Mouse (Mus musculus) heart, postnatal 0 days (tissue): ENCODE measurements around the gene Zfp865. TPM values are rescaled to one million over a fixed set of nuclear protein-coding genes. Genes with fewer than 3 reads are reported as not detected.

ENCODE experiments used
- ATAC-seq: fragments of 200-750 bp; cut with Nextera tagmentation; 2 replicates; pipeline ENCODE4 v1.8.0; 2017; ENCODE audit warnings: low read depth, moderate number of reproducible peaks, moderate library complexity; ENCODE audit not compliant: insufficient read depth
- DNase-seq: peaks from one replicate; pipeline ENCODE4 v3.0.0-alpha.2; 2016; ENCODE audit warnings: low spot score
- H3K27ac ChIP-seq: fragments of 300-500 bp; sonication (generic); 2 replicates; pipeline ENCODE4 v1.5.1; 2014; ENCODE audit warnings: low read depth, mild to moderate bottlenecking
- H3K27me3 ChIP-seq: fragments of 300-500 bp; sonication (generic); 2 replicates; pipeline ENCODE4 v1.6.1; 2014; ENCODE audit warnings: low read length, mixed read lengths; ENCODE audit not compliant: control insufficient read depth, insufficient read depth
- H3K36me3 ChIP-seq: fragments of 300-500 bp; sonication (generic); replicated peaks from 2 replicates; pipeline ENCODE4 v1.6.1; 2014; ENCODE audit warnings: low read length, mixed read lengths; ENCODE audit not compliant: control insufficient read depth, insufficient read depth
- H3K4me1 ChIP-seq: fragments of 300-500 bp; sonication (generic); 2 replicates; pipeline ENCODE4 v1.6.1; 2014; ENCODE audit warnings: antibody characterized with exemption; ENCODE audit not compliant: control insufficient read depth, insufficient read depth
- H3K4me2 ChIP-seq: fragments of 300-500 bp; sonication (generic); 2 replicates; pipeline ENCODE4 v1.6.1; 2014; ENCODE audit warnings: low read depth, mild to moderate bottlenecking, low read length, moderate library complexity
- H3K4me3 ChIP-seq: fragments of 300-500 bp; sonication (generic); 2 replicates; pipeline ENCODE4 v1.5.1; 2014; ENCODE audit warnings: low read depth, low read length
- H3K9ac ChIP-seq: fragments of 300-500 bp; sonication (generic); replicated peaks from 2 replicates; pipeline ENCODE4 v1.6.1; 2014; ENCODE audit warnings: low read depth, low read length, mixed read lengths
- H3K9me3 ChIP-seq: fragments of 300-500 bp; sonication (generic); replicated peaks from 2 replicates; pipeline ENCODE4 v1.6.1; 2016; ENCODE audit warnings: low read length; ENCODE audit not compliant: control insufficient read depth
- CTCF ChIP-seq: IDR thresholded peaks from 2 replicates; pipeline ENCODE4 v1.5.1; 2016; ENCODE audit warnings: antibody characterized with exemption, control low read depth, low read depth
- EP300 ChIP-seq: IDR thresholded peaks from 2 replicates; pipeline ENCODE4 v1.6.1; 2016; ENCODE audit warnings: antibody characterized with exemption, low read depth
- WGBS: fragments of 180-500 bp; shearing (Covaris S2); extraction: QIAGEN DNeasy Blood & Tissue Kit; methylation state at CpG from one replicate; pipeline ENCODE4 v1.1.7; 2014; 5-methylcytosine and 5-hydroxymethylcytosine counted together
- polyA plus RNA-seq: library from polyadenylated mRNA; unstranded; fragments of >200 nt; fragmentation: Nextera tagmentation; extraction: Ambion mirVana; gene quantifications from 2 replicates; pipeline ENCODE4 v1.2.1, GENCODE M21; 2015
- total RNA-seq: library from RNA; depleted of rRNA; stranded (reverse); fragments of >200 nt; gene quantifications from 2 replicates; pipeline ENCODE4 v1.2.3, GENCODE M21; 2014; ENCODE audit warnings: low replicate concordance

Zfp865 gene
- total and polyA plus RNA-seq, 2 experiments from 2014 or later, result 2.0 to 17.6 TPM

DNA sequence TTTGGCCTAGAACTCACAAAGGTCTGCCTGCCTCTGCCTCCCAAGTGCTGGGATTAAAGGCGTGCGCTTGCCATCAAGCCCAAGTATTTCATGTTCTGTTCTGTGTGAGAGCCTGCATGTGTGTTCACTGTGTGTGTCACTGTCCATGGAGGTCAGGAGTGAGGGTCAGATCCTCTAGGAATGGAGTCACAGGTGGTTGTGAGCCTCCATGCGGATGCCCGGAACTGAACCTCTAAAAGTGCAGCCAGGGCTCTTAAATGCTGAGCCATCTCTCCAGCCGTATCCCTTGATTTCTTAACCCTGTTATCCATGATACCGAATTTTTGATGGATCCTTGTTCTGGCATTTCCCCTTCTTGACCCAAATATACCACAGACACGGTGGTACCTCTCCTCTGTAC lies 16.9 kb downstream of the Zfp865 start:
- H3K9me3 ChIP-seq, result no peaks in the 10 kb centered on the region
- ATAC-seq, result no peak
- TF ChIP-seq EP300 (no peak), CTCF (no peak)
- no peak overlapping the region for H3K27ac ChIP-seq
- peaks cover 8% of the 10 kb centered on the region for H3K4me1 ChIP-seq
- H3K4me3 ChIP-seq, result no peak overlapping the region
- H3K27me3 ChIP-seq, result no peaks in the 10 kb centered on the region
- H3K36me3 ChIP-seq, result peaks cover 35% of the 10 kb centered on the region
- WGBS, result 88% methylated on average over 7 of the region's 7 CpGs
- H3K4me2 ChIP-seq, result no peak overlapping the region
- DNase-seq, result no peak
- H3K9ac ChIP-seq, result no peak overlapping the region

DNA sequence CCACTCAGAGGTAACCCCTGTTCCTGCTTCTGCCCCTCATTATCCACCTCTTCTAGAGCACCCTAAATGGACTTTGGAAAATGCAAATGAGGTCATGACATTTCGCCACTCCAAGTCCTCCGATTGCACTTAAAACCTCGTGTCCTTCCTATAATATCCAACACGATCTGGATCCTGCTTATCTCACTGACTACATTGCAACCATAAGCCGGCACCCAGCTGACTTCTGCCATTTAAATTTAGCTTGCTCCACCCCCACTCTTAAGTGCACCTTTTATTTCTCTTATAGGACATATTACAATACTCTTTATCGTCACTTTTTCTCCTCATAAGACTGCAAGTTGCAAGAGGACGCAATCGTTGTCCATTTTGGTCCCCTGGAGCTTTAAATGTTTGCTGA lies 17.3 kb downstream of the Zfp865 start:
- Histone ChIP-seq H3K9ac (peak overlapping the region; percentile 88; the same call in 1 of the 2 replicates), H3K27ac (peak overlapping the region; percentile 99), H3K4me1 (peaks cover 8% of the 10 kb centered on the region), H3K9me3 (no peaks in the 10 kb centered on the region), H3K27me3 (no peaks in the 10 kb centered on the region), H3K4me3 (peak overlapping the region; percentile 81), H3K36me3 (peaks cover 31% of the 10 kb centered on the region), H3K4me2 (peak overlapping the region; percentile 58)
- ATAC-seq (no peak), DNase-seq (no peak)
- 65% methylated on average over 8 of the region's 8 CpGs for WGBS
- TF ChIP-seq EP300 (no peak), CTCF (no peak)

DNA sequence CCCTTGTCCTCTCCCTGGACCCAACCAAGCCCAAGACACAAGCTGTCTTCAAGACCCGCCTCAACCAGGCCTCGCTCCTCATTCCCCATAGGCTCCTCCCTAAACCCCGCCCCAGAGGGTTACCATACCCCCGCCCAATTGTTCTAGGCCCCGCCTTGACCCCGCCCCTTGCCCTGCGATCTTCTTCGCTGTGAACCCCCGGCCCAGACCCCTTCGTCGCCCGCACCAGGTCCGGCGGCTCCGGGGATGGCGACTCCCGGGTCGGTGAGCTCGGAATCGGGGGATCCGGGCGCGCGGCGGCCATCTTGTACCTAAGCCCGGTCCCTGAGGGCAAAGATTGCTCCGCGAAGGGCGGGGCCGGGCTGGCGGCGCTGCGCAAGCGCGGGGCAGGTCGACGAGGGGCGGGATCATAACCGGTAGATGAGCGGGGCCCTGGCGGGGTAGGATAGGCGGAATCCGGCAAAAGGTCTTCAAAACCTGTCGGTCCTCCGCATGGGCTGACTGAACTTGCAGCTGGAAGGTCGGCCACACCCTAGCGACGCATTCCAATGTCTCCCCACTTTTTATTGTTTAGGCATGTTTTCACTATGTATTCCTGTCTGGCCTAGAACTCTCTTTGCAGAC lies 18.0 kb downstream of the Zfp865 start, which contains the start of gene Zfp784:
TSS of gene Zfp784 (minus strand) at position 338 of the 624 bp plus-strand sequence.
- WGBS, result under 1% methylated on average over 48 of the region's 48 CpGs
- Histone ChIP-seq H3K27ac (peak within 1 kb of the TSS; percentile 99), H3K4me3 (peak within 1 kb of the TSS; percentile 81), H3K27me3 (no peaks in the 10 kb centered on the region), H3K9me3 (no peaks in the 10 kb centered on the region), H3K4me1 (peaks cover 8% of the 10 kb centered on the region), H3K36me3 (peaks cover 24% of the 10 kb centered on the region), H3K4me2 (peak within 1 kb of the TSS; percentile 58), H3K9ac (peak within 1 kb of the TSS; percentile 88)
- no peak for TF ChIP-seq CTCF
- peak; percentile 30; the same call in 1 of the 2 replicates for TF ChIP-seq EP300
- peak; percentile 98 for ATAC-seq
- peak; percentile 89 for DNase-seq

DNA sequence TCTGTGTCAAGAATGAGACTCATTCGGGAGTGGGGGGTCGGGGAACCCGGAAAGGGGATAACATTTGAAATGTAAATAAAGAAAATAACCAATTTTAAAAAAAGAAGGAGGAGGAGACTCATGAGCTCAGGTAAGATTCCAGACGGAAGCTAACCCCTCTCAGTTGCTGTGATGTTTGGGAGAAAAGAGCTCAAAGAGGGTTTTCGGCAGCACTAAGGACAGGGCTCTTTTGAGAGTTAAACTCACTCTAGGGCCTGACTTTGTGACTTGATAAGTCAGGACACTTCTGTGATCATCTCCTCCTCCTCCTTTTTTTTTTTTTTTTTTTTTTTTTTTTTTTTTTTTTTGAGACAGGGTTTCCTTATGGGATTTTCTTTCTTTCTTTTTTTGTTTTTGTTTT lies 18.8 kb downstream of the Zfp865 start:
- peaks cover 8% of the 10 kb centered on the region for H3K4me1 ChIP-seq
- H3K9me3 ChIP-seq, result no peaks in the 10 kb centered on the region
- WGBS, result 37% methylated on average over 5 of the region's 5 CpGs
- H3K4me3 ChIP-seq, result peak overlapping the region; percentile 81
- DNase-seq, result no peak
- ATAC-seq, result no peak
- TF ChIP-seq CTCF (no peak), EP300 (no peak)
- H3K27me3 ChIP-seq, result no peaks in the 10 kb centered on the region
- H3K27ac ChIP-seq, result peak overlapping the region; percentile 99; the same call in 1 of the 2 replicates
- H3K9ac ChIP-seq, result peak overlapping the region; percentile 88; the same call in 1 of the 2 replicates
- H3K36me3 ChIP-seq, result peaks cover 18% of the 10 kb centered on the region
- H3K4me2 ChIP-seq, result peak overlapping the region; percentile 58

DNA sequence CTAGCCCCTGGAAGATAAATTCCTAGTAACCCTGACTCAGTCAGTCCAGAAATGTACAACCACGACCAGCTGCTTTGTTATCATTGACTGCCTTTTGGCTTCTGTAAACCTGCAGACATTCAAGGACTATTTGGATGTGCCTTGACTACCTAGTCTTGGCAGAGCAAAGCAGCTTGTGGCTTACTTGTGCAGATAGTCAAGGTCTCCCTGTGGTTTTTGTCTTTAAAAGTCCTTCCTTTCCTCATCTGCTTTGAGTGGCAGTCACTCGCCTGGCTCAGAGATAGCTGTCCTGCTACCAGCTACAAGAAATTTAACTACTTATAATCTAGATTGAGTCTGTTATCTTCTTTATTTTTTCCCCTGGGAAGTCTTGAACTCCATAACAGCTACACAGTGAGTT lies 24.8 kb downstream of the Zfp865 start:
- 60% methylated on average over 2 of the region's 2 CpGs for WGBS
- DNase-seq (no peak), ATAC-seq (no peak)
- H3K9ac ChIP-seq, result no peak overlapping the region
- H3K4me2 ChIP-seq, result no peak overlapping the region
- no peaks in the 10 kb centered on the region for H3K36me3 ChIP-seq
- no peak overlapping the region for H3K4me3 ChIP-seq
- no peak for TF ChIP-seq EP300
- no peak for TF ChIP-seq CTCF
- H3K9me3 ChIP-seq, result no peaks in the 10 kb centered on the region
- no peaks in the 10 kb centered on the region for H3K4me1 ChIP-seq
- no peaks in the 10 kb centered on the region for H3K27me3 ChIP-seq
- no peak overlapping the region for H3K27ac ChIP-seq

DNA sequence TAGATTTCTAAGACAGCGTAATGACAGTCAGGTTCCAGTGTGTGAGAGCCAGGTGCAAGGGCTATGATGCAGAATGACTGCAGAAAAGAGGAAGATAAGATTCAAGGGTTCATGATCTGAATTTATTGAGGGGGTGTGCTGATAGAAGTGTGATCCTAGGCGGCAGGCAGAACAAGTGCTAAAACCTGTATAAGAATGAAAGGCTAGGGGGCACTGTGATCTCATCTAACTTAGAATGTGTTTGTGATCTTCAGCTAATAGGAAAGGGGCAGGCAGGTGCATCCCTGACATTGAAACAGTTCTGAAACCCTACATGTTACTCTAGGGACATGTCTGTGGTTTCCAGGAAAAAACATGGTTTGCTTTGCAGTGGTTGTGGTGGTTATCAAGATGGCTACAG lies 25.9 kb downstream of the Zfp865 start:
- Histone ChIP-seq H3K9me3 (no peaks in the 10 kb centered on the region), H3K36me3 (no peaks in the 10 kb centered on the region), H3K27me3 (no peaks in the 10 kb centered on the region), H3K9ac (no peak overlapping the region), H3K4me3 (no peak overlapping the region), H3K27ac (no peak overlapping the region), H3K4me2 (no peak overlapping the region), H3K4me1 (peaks cover 6% of the 10 kb centered on the region)
- TF ChIP-seq EP300 (no peak), CTCF (peak; percentile 2; the same call in 1 of the 2 replicates)
- ATAC-seq (no peak), DNase-seq (no peak)
- 62% methylated on average over 2 of the region's 2 CpGs for WGBS
